Mouse (Mus musculus) cortical plate, adult 2 months (tissue): ENCODE results near the gene Med6. TPM values are rescaled to one million over a fixed set of nuclear protein-coding genes. Genes with fewer than 3 reads are reported as not detected.
A peak's percentile ranks its signal among the peaks of the same experiment; 100 is the strongest.
"Not testable (repeated sequence)": the region's sequence is repeated elsewhere in the genome, so short reads cannot be mapped to it uniquely, and the experiment has no call there.

Experiments used
- H3K27ac ChIP-seq: fragments of 200-500 bp; 2 replicates; pipeline ENCODE4 v1.5.1; 2012; ENCODE audit warnings: low read length, control low read depth, inconsistent platforms; ENCODE audit not compliant: insufficient read depth
- H3K4me1 ChIP-seq: fragments of 200-500 bp; 2 replicates; pipeline ENCODE4 v1.6.1; 2011; ENCODE audit warnings: low read length; ENCODE audit not compliant: control insufficient read depth, insufficient read depth
- H3K4me3 ChIP-seq: fragments of 200-500 bp; 2 replicates; pipeline ENCODE4 v1.5.1; 2011; ENCODE audit warnings: mild to moderate bottlenecking, low read length, control low read depth; ENCODE audit not compliant: insufficient read depth
- CTCF ChIP-seq: fragments of 200-500 bp; IDR thresholded peaks from 2 replicates; pipeline ENCODE4 v1.5.1; 2011; ENCODE audit warnings: mild to moderate bottlenecking, control low read depth, low read length; ENCODE audit not compliant: insufficient read depth; ENCODE audit errors: extremely low read depth
- POLR2A ChIP-seq: fragments of 200-500 bp; IDR thresholded peaks from 2 replicates; pipeline ENCODE4 v1.6.1; 2011; ENCODE audit warnings: mild to moderate bottlenecking, low read length, control low read depth; ENCODE audit not compliant: insufficient read depth; ENCODE audit errors: extremely low read depth
- polyA plus RNA-seq: library from polyadenylated mRNA; depleted of rRNA; stranded (reverse); fragments of >200 nt; gene quantifications from 2 replicates; pipeline ENCODE4 v1.2.3, GENCODE M21; 2012; rRNA removed

The Med6 gene
- polyA plus RNA-seq, 1 experiment, result 30.3 TPM

- Histone ChIP-seq H3K4me1 (no peaks in the 10 kb centered on the region), H3K4me3 (no peak overlapping the region), H3K27ac (no peak overlapping the region)
- TF ChIP-seq CTCF (no peak), POLR2A (no peak)
Observed at GRCm38 (mm10) chr12:81564173-81564572, 30.6 kb downstream of the Med6 start.

GRCm38 (mm10) chr12:81549286-81549685, 45.5 kb downstream of the Med6 start:
- H3K4me1 ChIP-seq, result no peaks in the 10 kb centered on the region
- no peak for TF ChIP-seq CTCF
- TF ChIP-seq POLR2A, result no peak
- no peak overlapping the region for H3K27ac ChIP-seq
- H3K4me3 ChIP-seq, result no peak overlapping the region

GRCm38 (mm10) chr12:81547163-81547562, 47.6 kb downstream of the Med6 start:
- H3K27ac ChIP-seq, result no peak overlapping the region
- no peaks in the 10 kb centered on the region for H3K4me1 ChIP-seq
- H3K4me3 ChIP-seq, result no peak overlapping the region
- no peak for TF ChIP-seq POLR2A
- no peak for TF ChIP-seq CTCF

- peak overlapping the region; percentile 91 for H3K4me3 ChIP-seq
- TF ChIP-seq CTCF (no peak), POLR2A (no peak)
- peaks cover 2% of the 10 kb centered on the region; the same call in 1 of the 2 replicates for H3K4me1 ChIP-seq
- no peak overlapping the region for H3K27ac ChIP-seq
Observed at GRCm38 (mm10) chr12:81533029-81533419, 61.8 kb downstream of the Med6 start.

- Histone ChIP-seq H3K27ac (no peak within 1 kb of the TSS), H3K4me1 (peaks cover 2% of the 10 kb centered on the region; the same call in 1 of the 2 replicates), H3K4me3 (peak within 1 kb of the TSS; percentile 91)
- TF ChIP-seq POLR2A (peak; percentile 86), CTCF (no peak)
Observed at GRCm38 (mm10) chr12:81532316-81533028, 62.3 kb downstream of the Med6 start, which contains the start of the genes Gm20498 and Synj2bp. Gm20498 (minus strand) TSS chr12:81532905. Synj2bp (minus strand) TSS chr12:81532911.

- not testable (repeated sequence) for H3K4me1 ChIP-seq, H3K4me3 ChIP-seq, H3K27ac ChIP-seq
Observed at GRCm38 (mm10) chr12:81530587-81530986, 64.2 kb downstream of the Med6 start.

Other genes with a start within 250 kb of the Med6 start
- 2.1 and 2.2 TPM in 2 replicates for gene Gm4787, start 215.5 kb downstream of the Med6 start, polyA plus RNA-seq
- 1.3 and 1.5 TPM in 2 replicates for gene Adam4, start 173.1 kb downstream of the Med6 start, polyA plus RNA-seq
- 54.1 and 71.7 TPM in 2 replicates for gene Cox16, start 109.9 kb downstream of the Med6 start, polyA plus RNA-seq
- gene Gm20498, start 62.1 kb downstream of the Med6 start, polyA plus RNA-seq, result 25.9 and 27.3 TPM in 2 replicates
- 24.7 and 24.8 TPM in 2 replicates for gene Synj2bp, start 62.1 kb downstream of the Med6 start, polyA plus RNA-seq
- gene Adam21, start 26.5 kb downstream of the Med6 start, polyA plus RNA-seq, result 0.30 and 0.38 TPM in 2 replicates
- gene Ttc9, start 36.2 kb upstream of the Med6 start, polyA plus RNA-seq, result 30.2 and 32.4 TPM in 2 replicates
- gene Map3k9, start 186.2 kb upstream of the Med6 start, polyA plus RNA-seq, result 18.3 and 19.1 TPM in 2 replicates